Comparison of ENCODE assay signal across 20 mouse cellular contexts in the genomic region with DNA sequence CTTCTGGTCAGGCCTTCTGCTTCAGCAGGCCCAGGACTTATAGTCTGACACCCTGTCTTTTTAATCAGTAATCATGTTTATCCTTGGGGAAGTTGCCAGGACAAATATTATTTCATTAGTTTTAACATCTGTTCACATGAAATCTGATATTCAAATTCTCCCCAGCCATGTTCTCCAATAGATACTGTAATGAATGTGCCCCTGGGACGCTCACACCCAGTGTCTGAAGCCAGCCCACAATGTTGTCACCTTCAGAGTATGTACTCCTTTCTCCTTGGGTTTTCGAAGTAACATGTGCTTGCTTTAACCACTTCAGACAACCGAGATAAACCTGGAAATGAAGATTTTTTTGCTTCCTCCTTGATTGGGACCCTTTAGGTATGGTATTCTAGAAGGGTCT.
DNase-seq lines count a peak whose midpoint lies in the region; ATAC-seq and TF ChIP-seq lines count a peak whose summit lies in the region.
"Had no signal": no experiment of that assay in that cellular context is flagged by ENCODE, and none has a peak within 500 bp of the region (broad histone marks: within the 10 kb centered on the region; RNA-seq: fewer than 3 reads in every experiment).

No protein-coding gene starts in this region.

- H3K27me3 ChIP-seq in kidney, embryonic 14.5 days (ENCODE audit: control insufficient read depth, insufficient read depth, low read length), result no peaks in the 10 kb centered on the region
- H3K27me3 ChIP-seq in intestine, postnatal 0 days (replicated peaks; ENCODE audit: control insufficient read depth, insufficient read depth, low read length), result no peaks in the 10 kb centered on the region
- H3K27me3 ChIP-seq: embryonic facial prominence, embryonic 12.5 days; hindbrain, embryonic 15.5 days; intestine, embryonic 15.5 days; midbrain, embryonic 15.5 days; neural tube, embryonic 15.5 days had no signal

- H3K4me1 ChIP-seq in kidney, embryonic 14.5 days (ENCODE audit: control insufficient read depth, insufficient read depth, low read length), result 0 out of 2 replicates have a peak, but pooled peaks cover 3% of the 10 kb centered on the region
- H3K4me1 ChIP-seq in intestine, postnatal 0 days (replicated peaks; ENCODE audit: control insufficient read depth, insufficient read depth, low read length), result no peaks in the 10 kb centered on the region
- H3K4me1 ChIP-seq: hindbrain, embryonic 15.5 days; intestine, embryonic 15.5 days; midbrain, embryonic 15.5 days; neural tube, embryonic 15.5 days had no signal

- 71% methylated on average over 3 of the region's 3 CpGs for WGBS in kidney, embryonic 14.5 days
- 71% methylated on average over 3 of the region's 3 CpGs for WGBS in intestine, postnatal 0 days

- TF ChIP-seq CTCF in intestine, postnatal 0 days (IDR thresholded peaks at IDR 0.05; ENCODE audit: low read depth), result no peak

- no peak overlapping the region for H3K4me2 ChIP-seq in kidney, embryonic 14.5 days (replicated peaks; ENCODE audit: low read depth, low read length)
- H3K4me2 ChIP-seq in intestine, postnatal 0 days (replicated peaks; ENCODE audit: low read depth), result no peak overlapping the region
- H3K4me2 ChIP-seq: embryonic facial prominence, embryonic 12.5 days; hindbrain, embryonic 15.5 days; intestine, embryonic 15.5 days; midbrain, embryonic 15.5 days; neural tube, embryonic 15.5 days had no signal

- no peak for DNase-seq in kidney, postnatal 10 days
- peak; percentile 29 for DNase-seq in 3T3-L1 (ENCODE audit: low read depth, low spot score)
- peak; percentile 52 for DNase-seq in NIH3T3 (ENCODE audit: low read depth)
- peak; percentile 48 to 49 for DNase-seq in heart, postnatal 10 days
- no peak for DNase-seq in right cerebral cortex, adult 18-20 months
- DNase-seq: adrenal gland, postnatal 10 days; cerebellum, adult 9-11 months; kidney, postnatal 14 days; lung, postnatal 10 days; thymus, adult 2 months had no signal

- no peaks in the 10 kb centered on the region for H3K36me3 ChIP-seq in kidney, embryonic 14.5 days (ENCODE audit: control insufficient read depth, insufficient read depth, low read length)
- H3K36me3 ChIP-seq in intestine, postnatal 0 days (ENCODE audit: control insufficient read depth, insufficient read depth), result no peaks in the 10 kb centered on the region
- H3K36me3 ChIP-seq: embryonic facial prominence, embryonic 12.5 days; hindbrain, embryonic 15.5 days; intestine, embryonic 15.5 days; midbrain, embryonic 15.5 days; neural tube, embryonic 15.5 days had no signal

- no peak overlapping the region for H3K9ac ChIP-seq in kidney, embryonic 14.5 days (ENCODE audit: low read depth, low read length)
- H3K9ac ChIP-seq in intestine, postnatal 0 days (ENCODE audit: low read depth, low read length), result no peak overlapping the region
- H3K9ac ChIP-seq: embryonic facial prominence, embryonic 12.5 days; hindbrain, embryonic 15.5 days; intestine, embryonic 15.5 days; liver, embryonic 14.5 days; midbrain, embryonic 15.5 days; neural tube, embryonic 15.5 days had no signal

- no peak overlapping the region for H3K4me3 ChIP-seq in kidney, embryonic 14.5 days (ENCODE audit: low read length)
- H3K4me3 ChIP-seq in intestine, postnatal 0 days (ENCODE audit: low read depth, low read length), result no peak overlapping the region
- H3K4me3 ChIP-seq: embryonic facial prominence, embryonic 12.5 days; hindbrain, embryonic 15.5 days; intestine, embryonic 15.5 days; midbrain, embryonic 15.5 days; neural tube, embryonic 15.5 days had no signal

- no peaks in the 10 kb centered on the region for H3K9me3 ChIP-seq in kidney, embryonic 14.5 days (ENCODE audit: control insufficient read depth, low read length)
- no peaks in the 10 kb centered on the region for H3K9me3 ChIP-seq in intestine, postnatal 0 days (ENCODE audit: control insufficient read depth)
- H3K9me3 ChIP-seq: embryonic facial prominence, embryonic 12.5 days; hindbrain, embryonic 15.5 days; intestine, embryonic 15.5 days; midbrain, embryonic 15.5 days; neural tube, embryonic 15.5 days had no signal

- H3K27ac ChIP-seq in kidney, embryonic 14.5 days (ENCODE audit: low read depth, low read length), result no peak overlapping the region
- H3K27ac ChIP-seq in intestine, postnatal 0 days (ENCODE audit: low read depth, low read length), result no peak overlapping the region
- H3K27ac ChIP-seq: embryonic facial prominence, embryonic 12.5 days; hindbrain, embryonic 15.5 days; intestine, embryonic 15.5 days; liver, embryonic 14.5 days; midbrain, embryonic 15.5 days; neural tube, embryonic 15.5 days had no signal

- 0 out of 2 replicates have a peak, but pooled peaks have one; percentile 46 for ATAC-seq in kidney, embryonic 14.5 days (ENCODE audit: low FRiP score, low TSS enrichment)
- ATAC-seq in intestine, postnatal 0 days, result no peak
- ATAC-seq: activated CD4-positive, CD25-positive, alpha-beta regulatory T cell, adult 4 months; forebrain, embryonic 14.5 days; intestine, embryonic 15.5 days; midbrain, embryonic 15.5 days had no signal

- intact Hi-C loops in heart, postnatal 10 days (cut with DNase I), result loop anchor here (5.0 kb wide), 1 partner anchor 158 kb away; a partner anchor contains a TSS

Comparison
In these comparisons a context has a peak if more than half of its experiments do, and no peak if none do; other contexts are left out.
1. DNase-seq: peak in 3T3-L1 (single experiment), NIH3T3 (single experiment) and heart, postnatal 10 days (2 of 2); none in kidney, postnatal 10 days (single experiment) and right cerebral cortex, adult 18-20 months (single experiment).